Mouse (Mus musculus) granulocyte monocyte progenitor cell, adult 5-6 weeks (primary cell): ENCODE results near the gene Cetn3. TPM values are rescaled to one million over a fixed set of nuclear protein-coding genes. Genes with fewer than 3 reads are reported as not detected.

Experiments
- ATAC-seq: replicated peaks from 2 replicates; pipeline ENCODE4 v1.8.0; 2016; ENCODE audit warnings: mild to moderate bottlenecking, moderate TSS enrichment, inconsistent platforms; ENCODE audit not compliant: poor library complexity, severe bottlenecking
- total RNA-seq, 2 experiments: library from RNA; stranded (forward) in 1 of 2; stranded (reverse) in 1 of 2; fragments of 200-712, 200-1000 nt in 1 of 2; fragments of >200 nt in 1 of 2; fragmentation: Nextera tagmentation in 1 of 2; gene quantifications; 2 replicates each; pipeline ENCODE4 v1.2.3; 2014 to 2017

Gene Cetn3
- total RNA-seq, 2 experiments from 2014 or later = 212 to 538 TPM

GRCm38 (mm10) chr13:81801121-81801520 is 18.2 kb downstream of the Cetn3 start:
- ATAC-seq = peak; percentile 79

- no peak for ATAC-seq
These were observed 20.8 kb downstream of the Cetn3 start for GRCm38 (mm10) chr13:81803713-81804112.

DNA sequence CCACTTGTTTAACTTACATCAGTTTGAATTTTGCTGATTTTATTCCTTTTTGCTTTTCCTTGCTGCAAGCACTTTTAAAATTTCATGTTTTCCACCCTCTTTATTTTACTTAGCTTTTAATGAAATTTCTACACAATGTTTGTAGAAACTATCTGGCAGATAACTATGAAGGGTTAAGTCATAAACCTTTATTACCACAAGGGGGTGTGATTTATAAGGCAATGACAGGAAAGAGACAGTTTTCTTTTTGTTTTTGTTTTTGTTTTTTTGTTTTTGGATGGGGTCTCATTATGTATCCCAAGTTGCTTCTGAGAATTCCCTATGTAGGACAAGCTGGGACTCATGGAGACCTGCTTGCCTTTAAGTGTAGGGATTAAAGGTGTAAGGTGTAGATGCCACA is 39.9 kb downstream of the Cetn3 start:
- ATAC-seq = no peak

- ATAC-seq = no peak
These were observed 41.9 kb downstream of the Cetn3 start for GRCm38 (mm10) chr13:81824576-81825330.

- ATAC-seq = no peak
These were observed 45.6 kb downstream of the Cetn3 start for GRCm38 (mm10) chr13:81828486-81828885.

- no peak for ATAC-seq
These were observed 49.0 kb downstream of the Cetn3 start for GRCm38 (mm10) chr13:81831838-81832237.

- ATAC-seq = no peak
These were observed 53.7 kb downstream of the Cetn3 start for GRCm38 (mm10) chr13:81836386-81837177.

GRCm38 (mm10) chr13:81838016-81838415 is 55.1 kb downstream of the Cetn3 start:
- no peak for ATAC-seq

DNA sequence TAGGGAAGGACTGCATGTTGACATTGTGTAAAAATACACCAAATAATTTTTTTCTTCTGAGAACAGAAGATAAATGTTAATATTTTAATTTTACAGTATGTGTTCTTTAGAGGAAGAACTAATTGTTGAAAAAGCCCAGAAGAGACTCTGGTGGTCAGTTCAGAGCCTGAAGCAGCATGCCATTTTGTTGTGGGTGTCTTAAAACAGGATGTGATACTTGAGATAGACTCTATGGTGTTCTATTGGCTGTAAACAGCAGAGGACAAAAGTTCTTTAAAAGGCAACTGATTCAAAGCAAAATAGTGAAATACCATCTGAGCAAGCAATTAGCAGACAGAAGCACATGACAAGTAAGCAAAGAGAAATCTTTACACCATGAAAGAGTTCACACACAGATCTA is 56.1 kb downstream of the Cetn3 start:
- no peak for ATAC-seq

- ATAC-seq = no peak
These were observed 57.4 kb downstream of the Cetn3 start for GRCm38 (mm10) chr13:81840246-81840645.

DNA sequence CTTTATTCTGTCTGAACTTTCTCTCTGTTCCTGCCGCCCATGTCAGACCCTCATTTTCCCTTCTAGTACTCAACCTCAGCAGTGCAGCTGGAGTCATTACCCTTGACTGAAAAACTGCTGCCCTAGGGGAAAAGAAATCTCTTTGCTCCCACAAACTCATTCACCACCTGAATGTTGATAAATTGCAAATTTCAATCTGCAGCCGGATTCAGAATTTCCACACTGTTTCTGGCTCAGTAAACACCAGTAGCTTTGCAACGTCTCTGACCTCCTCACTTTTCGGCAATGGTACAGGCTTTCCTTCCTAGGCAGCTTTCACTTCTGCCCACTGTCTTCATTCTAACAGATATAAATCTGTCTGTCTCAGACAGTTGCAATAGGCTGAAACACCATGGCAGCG is 57.8 kb downstream of the Cetn3 start:
- ATAC-seq = no peak

GRCm38 (mm10) chr13:81842278-81842677 is 59.4 kb downstream of the Cetn3 start:
- no peak for ATAC-seq

Other genes starting within 250 kb of the Cetn3 start
- gene Adgrv1, start 149.9 kb upstream of the Cetn3 start, total RNA-seq (2014; fragmentation: Nextera tagmentation) = not detected in 2 replicates
- not detected in 2 replicates for gene Adgrv1, start 149.9 kb upstream of the Cetn3 start, total RNA-seq (2017)
- gene Lysmd3, start 125.4 kb upstream of the Cetn3 start, total RNA-seq (2014; fragmentation: Nextera tagmentation) = 9.4 and 12.0 TPM in 2 replicates
- 28.1 and 37.1 TPM in 2 replicates for gene Lysmd3, start 125.4 kb upstream of the Cetn3 start, total RNA-seq (2017)
- 19.8 and 21.8 TPM in 2 replicates for gene Polr3g, start 72.1 kb upstream of the Cetn3 start, total RNA-seq (2014; fragmentation: Nextera tagmentation)
- 22.9 and 29.7 TPM in 2 replicates for gene Polr3g, start 72.1 kb upstream of the Cetn3 start, total RNA-seq (2017)
- gene Mblac2, start 71.7 kb upstream of the Cetn3 start, total RNA-seq (2014; fragmentation: Nextera tagmentation) = 3.3 and 5.9 TPM in 2 replicates
- 2.9 and 3.0 TPM in 2 replicates for gene Mblac2, start 71.7 kb upstream of the Cetn3 start, total RNA-seq (2017)